Mouse (Mus musculus) thymus, postnatal 10 days (tissue): ENCODE results near the gene Chadl.

Experiments
- DNase-seq, 2 experiments: peaks; one replicate each; pipeline ENCODE4 v3.0.0; 2021; ENCODE audit warnings: low spot score in 2 of 2

The Chadl gene

GRCm38 (mm10) chr15:81700601-81701000, 3.5 kb upstream of the Chadl start:
- DNase-seq: no peak

- DNase-seq: no peak
Observed at GRCm38 (mm10) chr15:81700161-81700560, 3.1 kb upstream of the Chadl start.

- no peak for DNase-seq
Observed at GRCm38 (mm10) chr15:81698532-81698931, 1.4 kb upstream of the Chadl start.

DNA sequence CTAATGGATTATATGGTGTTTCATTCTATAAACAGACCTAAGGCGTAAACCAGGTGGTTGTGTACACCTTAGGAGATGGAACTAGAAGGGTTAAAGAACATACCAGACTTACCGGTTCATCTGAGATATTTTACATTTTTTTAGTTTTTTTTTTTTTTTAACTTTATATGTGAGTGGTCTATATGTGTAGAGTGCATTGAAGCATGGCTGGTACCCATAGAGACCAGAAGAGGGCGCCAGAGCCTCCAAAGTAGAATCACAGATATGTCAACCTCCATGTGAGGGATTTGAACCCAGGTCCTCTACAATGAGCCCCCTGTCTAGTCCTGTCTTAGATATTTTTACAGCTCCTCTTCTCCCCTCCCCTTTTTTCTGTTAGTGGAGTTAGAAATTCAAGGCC, 760 bp upstream of the Chadl start:
- DNase-seq: peak in 1 of 2 experiments; percentile 19

- no peak for DNase-seq
Observed at GRCm38 (mm10) chr15:81694891-81695290, 2.2 kb downstream of the Chadl start.

GRCm38 (mm10) chr15:81693967-81694881, 2.9 kb downstream of the Chadl start:
- DNase-seq: peak; percentile 57 to 73

DNA sequence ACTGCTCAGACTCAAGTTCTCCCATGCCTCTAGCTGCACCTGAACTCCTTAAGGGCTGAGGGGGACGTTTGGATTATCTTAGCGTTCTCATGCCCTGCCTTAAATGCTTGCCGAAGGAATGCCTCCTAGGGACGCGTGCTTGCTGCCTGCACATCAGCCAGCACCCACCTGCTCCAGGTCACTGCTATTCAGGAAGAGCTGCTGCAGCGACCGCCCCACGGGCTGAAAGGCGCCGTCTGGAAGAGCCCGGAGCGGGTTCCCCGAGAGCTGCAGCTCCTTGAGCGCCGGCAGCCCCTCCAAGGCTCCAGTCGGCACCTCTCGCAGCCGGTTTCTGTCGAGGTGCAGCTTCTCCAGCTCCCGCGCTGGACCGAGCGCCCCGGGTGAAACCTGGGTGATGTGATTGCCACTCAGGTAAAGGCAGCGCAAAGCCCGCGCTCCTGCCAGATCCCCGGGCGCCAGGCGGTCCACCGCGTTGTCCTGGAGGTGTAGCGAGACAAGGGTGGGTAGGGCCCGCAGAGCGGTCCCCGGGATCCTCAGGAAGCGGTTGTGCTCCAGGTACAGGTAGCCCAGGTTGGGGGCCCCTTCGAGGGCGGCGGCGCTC, 3.6 kb downstream of the Chadl start:
- DNase-seq: no peak

DNA sequence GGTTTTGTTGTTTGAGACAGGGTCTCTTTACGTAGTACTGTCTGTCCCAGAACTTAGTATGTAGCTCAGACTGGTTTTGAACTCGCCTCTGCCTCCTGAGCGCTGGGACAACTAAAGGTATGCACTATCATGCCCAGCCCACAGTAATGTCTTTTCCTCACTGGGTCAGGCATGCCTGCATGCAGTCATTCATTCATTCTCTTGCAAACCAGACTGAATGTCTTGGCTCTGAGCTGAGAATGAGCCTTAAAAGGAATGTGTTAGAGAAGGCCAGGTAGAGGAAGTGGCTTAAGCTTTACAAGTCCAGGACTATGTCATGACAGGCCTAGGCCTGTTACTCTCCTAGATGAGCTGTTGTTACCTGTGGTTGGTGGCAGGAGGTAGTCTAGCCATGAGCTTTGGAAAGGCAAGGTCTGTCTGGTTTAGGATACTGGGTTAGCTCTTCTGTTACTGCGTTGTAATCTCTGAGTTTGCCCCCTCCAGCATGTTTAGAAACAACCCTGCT, 16.7 kb downstream of the Chadl start:
- DNase-seq: no peak

DNA sequence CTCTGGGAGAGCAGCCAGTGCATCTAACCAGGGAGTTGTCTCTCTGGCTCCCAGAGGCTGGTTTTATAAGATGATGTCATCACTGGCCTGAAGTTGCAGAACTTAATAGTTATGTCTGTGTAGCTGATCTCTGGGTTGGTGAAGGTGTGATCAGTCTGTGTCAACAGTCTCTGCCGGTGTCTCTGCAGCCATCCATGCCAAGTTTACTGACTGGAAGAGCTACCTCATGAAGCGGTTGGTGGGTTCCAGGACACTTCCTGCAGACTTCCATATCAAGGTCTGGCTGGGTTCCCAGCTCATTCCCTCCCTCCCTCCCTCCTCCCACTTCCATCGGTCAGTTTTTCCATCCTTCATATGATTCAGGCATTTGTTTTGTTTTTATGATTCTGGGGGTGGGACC, 20.4 kb downstream of the Chadl start:
- DNase-seq: no peak

GRCm38 (mm10) chr15:81670231-81670640, 26.9 kb downstream of the Chadl start:
- DNase-seq: peak in 1 of 2 experiments; percentile 32

GRCm38 (mm10) chr15:81666957-81667356, 30.1 kb downstream of the Chadl start:
- peak in 1 of 2 experiments; percentile 15 for DNase-seq

DNA sequence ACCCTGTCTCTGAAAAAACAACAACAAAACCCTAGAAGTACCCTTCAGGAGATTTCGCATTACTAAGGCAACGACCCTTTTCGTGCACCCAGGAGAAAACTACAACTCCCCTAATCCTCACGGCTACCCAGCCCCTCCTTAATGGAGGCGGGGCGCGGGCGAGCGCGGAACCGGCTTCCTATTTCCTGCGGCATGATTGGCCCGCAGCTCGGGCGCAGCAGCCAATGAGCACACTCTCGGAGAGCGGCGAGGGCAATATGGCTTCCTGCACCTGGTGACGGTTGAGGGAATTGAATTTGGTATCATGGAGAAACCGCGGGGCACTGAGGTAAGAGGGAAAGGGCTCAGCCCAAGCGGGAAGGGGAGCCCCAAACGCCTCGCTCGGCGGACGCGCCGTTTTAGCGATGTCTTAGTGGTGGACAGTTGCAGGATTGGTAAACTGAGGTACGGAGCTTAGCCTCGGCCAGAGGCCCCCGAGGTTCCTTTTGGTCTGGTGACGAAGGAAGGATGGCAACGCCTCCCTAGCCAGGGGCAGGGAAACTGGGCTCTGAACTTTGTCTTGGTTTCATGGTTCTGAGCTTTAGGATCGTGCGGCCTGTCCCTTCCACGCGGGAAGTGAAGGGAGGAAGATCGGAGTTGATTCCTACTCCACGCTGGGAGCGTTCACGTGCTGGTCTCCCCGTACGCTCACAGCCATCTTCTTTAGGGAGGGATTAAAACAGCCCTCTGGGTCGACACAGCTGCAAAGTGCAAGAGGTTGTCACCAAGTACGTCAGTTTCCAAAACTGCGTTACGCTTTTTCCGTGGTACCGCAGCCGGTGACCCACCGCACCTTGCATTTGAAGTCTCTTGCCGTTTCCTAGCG, 33.2 kb downstream of the Chadl start, which contains the start of gene L3mbtl2:
Gene L3mbtl2 (plus strand): TSS at position 193 of the 865 bp plus-strand sequence.
- peak; percentile 88 to 90 for DNase-seq

DNA sequence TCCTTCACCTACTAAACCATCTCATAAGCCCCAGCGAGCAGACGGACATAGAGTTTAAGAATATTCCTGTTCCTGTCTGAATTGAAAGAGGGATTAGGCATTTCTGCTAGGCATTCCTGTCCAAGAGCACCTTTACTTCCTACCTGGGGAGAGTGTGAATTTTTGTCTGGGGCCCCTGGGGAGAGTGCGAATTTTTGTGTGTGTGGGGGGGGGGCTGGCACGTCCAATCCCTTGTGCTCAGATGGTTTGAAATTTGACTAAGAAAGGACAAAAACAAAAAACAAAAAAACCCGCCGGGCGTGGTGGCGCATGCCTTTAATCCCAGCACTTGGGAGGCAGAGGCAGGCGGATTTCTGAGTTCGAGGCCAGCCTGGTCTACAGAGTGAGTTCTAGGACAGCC, 33.8 kb downstream of the Chadl start:
- no peak for DNase-seq

GRCm38 (mm10) chr15:81661701-81662100, 35.4 kb downstream of the Chadl start:
- DNase-seq: no peak

DNA sequence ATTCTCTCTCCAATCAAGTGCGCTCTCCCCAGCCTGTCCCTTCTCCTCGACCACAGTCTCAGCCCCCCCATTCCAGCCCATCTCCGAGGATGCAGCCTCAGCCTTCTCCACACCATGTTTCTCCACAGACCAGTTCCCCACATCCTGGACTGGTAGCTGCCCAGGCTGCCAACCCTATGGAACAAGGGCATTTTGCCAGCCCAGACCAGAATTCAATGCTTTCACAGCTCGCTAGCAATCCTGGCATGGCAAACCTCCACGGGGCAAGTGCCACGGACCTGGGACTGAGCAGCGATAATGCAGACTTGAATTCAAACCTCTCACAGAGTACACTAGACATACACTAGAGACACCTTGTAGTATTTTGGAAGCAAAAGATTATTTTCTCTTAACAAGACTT, 46.5 kb downstream of the Chadl start:
- no peak for DNase-seq

DNA sequence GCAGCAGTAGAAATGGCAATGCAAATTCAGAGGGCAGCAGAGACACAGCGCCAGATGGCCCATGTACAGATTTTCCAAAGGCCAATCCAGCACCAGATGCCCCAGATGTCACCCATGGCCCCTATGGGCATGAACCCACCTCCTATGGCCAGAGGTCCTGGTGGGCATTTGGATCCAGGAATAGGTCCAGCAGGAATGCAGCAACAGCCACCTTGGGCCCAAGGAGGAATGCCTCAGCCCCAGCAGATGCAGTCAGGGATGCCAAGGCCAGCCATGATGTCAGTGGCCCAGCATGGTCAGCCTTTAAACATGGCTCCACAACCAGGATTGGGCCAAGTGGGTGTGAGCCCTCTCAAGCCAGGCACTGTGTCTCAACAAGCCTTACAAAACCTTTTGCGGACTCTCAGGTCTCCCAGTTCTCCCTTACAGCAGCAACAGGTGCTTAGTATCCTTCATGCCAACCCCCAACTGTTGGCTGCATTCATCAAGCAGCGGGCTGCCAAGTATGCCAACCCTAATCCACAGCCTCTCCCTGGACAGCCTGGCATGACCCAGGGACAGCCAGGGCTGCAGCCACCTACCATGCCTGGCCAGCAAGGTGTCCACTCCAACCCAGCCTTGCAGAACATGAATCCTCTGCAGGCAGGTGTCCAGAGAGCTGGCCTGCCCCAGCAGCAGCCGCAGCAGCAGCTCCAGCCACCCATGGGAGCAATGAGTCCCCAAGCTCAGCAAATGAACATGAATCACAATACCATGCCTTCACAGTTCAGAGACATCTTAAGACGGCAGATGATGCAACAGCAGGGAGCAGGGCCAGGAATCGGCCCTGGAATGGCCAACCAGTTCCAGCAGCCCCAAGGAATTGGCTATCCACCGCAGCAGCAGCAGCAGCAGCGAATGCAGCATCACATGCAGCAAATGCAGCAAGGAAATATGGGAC, 47.3 kb downstream of the Chadl start:
- no peak for DNase-seq
